10 mouse cellular contexts compared by ENCODE assay signal in the genomic region with DNA sequence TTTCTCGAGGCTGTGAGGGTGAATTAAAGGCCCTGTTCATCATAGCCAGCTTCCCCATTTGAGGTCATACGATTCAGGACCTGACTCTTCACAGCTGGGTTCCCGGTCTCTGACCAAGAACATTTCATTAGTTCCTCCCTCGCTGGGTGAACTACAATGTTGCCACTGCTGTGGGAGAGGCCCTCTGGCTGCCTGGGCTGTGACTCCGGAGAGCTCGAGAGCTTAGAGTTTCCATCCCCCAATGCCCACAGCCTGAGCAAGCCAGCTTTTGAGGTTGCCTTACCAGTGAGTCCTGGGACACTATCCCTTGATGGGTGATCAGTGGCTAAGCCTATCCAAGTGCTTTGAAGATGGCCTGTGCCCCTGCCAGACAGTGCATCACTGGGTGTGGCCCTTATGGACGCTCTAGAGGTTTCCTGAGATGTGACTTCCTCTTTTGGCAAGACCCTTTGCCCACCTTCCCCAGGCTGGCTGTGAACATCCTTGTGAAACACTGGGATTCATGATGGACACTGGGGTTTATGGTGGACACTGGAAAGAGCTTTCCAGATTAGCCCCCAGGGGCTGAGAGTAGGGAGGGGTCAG. TPM values are rescaled to one million over a fixed set of nuclear protein-coding genes. Genes with fewer than 3 reads are reported as not detected.
DNase-seq lines count a peak whose midpoint lies in the region; ATAC-seq lines count a peak whose summit lies in the region.
"Had no signal": no experiment of that assay in that cellular context is flagged by ENCODE, and none has a peak within 500 bp of the region (broad histone marks: within the 10 kb centered on the region; RNA-seq: fewer than 3 reads in every experiment).

No protein-coding gene starts in this region.

- peak; percentile 43 for DNase-seq in cerebellum, adult 11-12 months
- DNase-seq in cerebellum, postnatal 4 days (ENCODE audit: low spot score in 2 of 2): no peak
- peak; percentile 60 for DNase-seq in 416B (ENCODE audit: low read depth)
- no peak for DNase-seq in layer of hippocampus, adult 9-10 months (ENCODE audit: low spot score)
- no peak for DNase-seq in adrenal gland, postnatal 10 days
- no peak for DNase-seq in left cerebral cortex, adult 8-10 months (ENCODE audit: low spot score in 2 of 2)
- DNase-seq: lung, embryonic 14.5 days had no signal

- no peaks in the 10 kb centered on the region for H3K27me3 ChIP-seq in hindbrain, embryonic 15.5 days
- H3K27me3 ChIP-seq: embryonic facial prominence, embryonic 15.5 days had no signal

- peaks cover 12% of the 10 kb centered on the region for H3K36me3 ChIP-seq in hindbrain, embryonic 15.5 days

- H3K9ac ChIP-seq in hindbrain, embryonic 15.5 days: no peak overlapping the region
- H3K9ac ChIP-seq: embryonic facial prominence, embryonic 15.5 days; lung, embryonic 14.5 days had no signal

- no peaks in the 10 kb centered on the region for H3K9me3 ChIP-seq in hindbrain, embryonic 15.5 days
- H3K9me3 ChIP-seq: embryonic facial prominence, embryonic 15.5 days had no signal

- peaks cover 34% of the 10 kb centered on the region for H3K4me1 ChIP-seq in hindbrain, embryonic 15.5 days (replicated peaks)

- ATAC-seq in hindbrain, embryonic 15.5 days (ENCODE audit: low FRiP score, low read depth): no peak
- ATAC-seq in megakaryocyte, adult 5-6 weeks (ENCODE audit: poor library complexity, severe bottlenecking): peak; percentile 70

- no peak overlapping the region for H3K27ac ChIP-seq in hindbrain, embryonic 15.5 days (replicated peaks)
- H3K27ac ChIP-seq: embryonic facial prominence, embryonic 15.5 days had no signal

- 55% methylated on average over 7 of the region's 7 CpGs for WGBS in hindbrain, embryonic 15.5 days

- H3K4me3 ChIP-seq in hindbrain, embryonic 15.5 days: peak overlapping the region; percentile 89; the same call in 1 of the 2 replicates
- H3K4me3 ChIP-seq: embryonic facial prominence, embryonic 15.5 days had no signal

- peak overlapping the region; percentile 79 for H3K4me2 ChIP-seq in hindbrain, embryonic 15.5 days
- H3K4me2 ChIP-seq: embryonic facial prominence, embryonic 15.5 days had no signal

RNA-seq across cellular contexts. Expression of gene Atp13a2, which starts 2.1 kb away (rescaled TPM):
- 181 and 193 TPM in 2 replicates for polyA plus RNA-seq in hindbrain, embryonic 15.5 days (2015; fragmentation: Nextera tagmentation; extraction: Ambion mirVana)
- 25.1 and 29.7 TPM in 2 replicates for total RNA-seq in megakaryocyte, adult 5-6 weeks (2015)
- total RNA-seq in megakaryocyte, adult 5-6 weeks (2017): 37.2 and 43.5 TPM in 2 replicates
- 10 to 100 TPM; 31.9 to 39.9 TPM for total RNA-seq in adrenal gland, postnatal 10 days (2021)
- 100 to 1,000 TPM; 141 to 156 (median 150) TPM for total RNA-seq in left cerebral cortex, adult 8-10 months (2022)

RNA-seq across cellular contexts. Expression of gene Mfap2, which starts 21.4 kb away (rescaled TPM):
- 161 and 173 TPM in 2 replicates for polyA plus RNA-seq in hindbrain, embryonic 15.5 days (2015; fragmentation: Nextera tagmentation; extraction: Ambion mirVana)
- total RNA-seq in megakaryocyte, adult 5-6 weeks (2015): not detected in 2 replicates
- total RNA-seq in megakaryocyte, adult 5-6 weeks (2017): not detected in 2 replicates
- 10 to 100 TPM; 46.9 to 50.7 TPM for total RNA-seq in adrenal gland, postnatal 10 days (2021)
- 1 to 10 TPM; 1.8 to 5.2 (median 3.3) TPM for total RNA-seq in left cerebral cortex, adult 8-10 months (2022)

RNA-seq across cellular contexts. Expression of gene Sdhb, which starts 27.8 kb away (rescaled TPM):
- polyA plus RNA-seq in hindbrain, embryonic 15.5 days (2015; fragmentation: Nextera tagmentation; extraction: Ambion mirVana): 480 TPM in 2 replicates
- total RNA-seq in megakaryocyte, adult 5-6 weeks (2015): 182 and 183 TPM in 2 replicates
- total RNA-seq in megakaryocyte, adult 5-6 weeks (2017): 110 and 120 TPM in 2 replicates
- 100 to 1,000 TPM; 722 to 784 TPM for total RNA-seq in adrenal gland, postnatal 10 days (2021)
- 100 to 1,000 TPM; 186 to 203 (median 195) TPM for total RNA-seq in left cerebral cortex, adult 8-10 months (2022)

Comparison
In these comparisons a context has a peak if more than half of its experiments do, and no peak if none do; other contexts are left out.
1. DNase-seq: peak in cerebellum, adult 11-12 months (single experiment) and 416B (single experiment); none in cerebellum, postnatal 4 days (0 of 2), layer of hippocampus, adult 9-10 months (single experiment), adrenal gland, postnatal 10 days (single experiment) and left cerebral cortex, adult 8-10 months (0 of 2).
2. RNA of gene Mfap2, which starts 21.4 kb away (total RNA-seq): 46.9 to 50.7 TPM in adrenal gland, postnatal 10 days; 1.8 to 5.2 TPM in left cerebral cortex, adult 8-10 months and not detected in megakaryocyte, adult 5-6 weeks; every median in the first group is over 4 times any median in the second.